Mouse (Mus musculus) liver, embryonic 15.5 days (tissue): ENCODE results near the gene Acot1. TPM values are rescaled to one million over a fixed set of nuclear protein-coding genes. Genes with fewer than 3 reads are reported as not detected.
"Not testable (repeated sequence)": the region's sequence is repeated elsewhere in the genome, so short reads cannot be mapped to it uniquely, and the experiment has no call there.

Source experiments
- ATAC-seq: fragments of 200-750 bp; cut with Nextera tagmentation; 2 replicates; pipeline ENCODE4 v1.8.0; 2017; ENCODE audit warnings: moderate number of reproducible peaks, mild to moderate bottlenecking, moderate library complexity; ENCODE audit not compliant: insufficient read depth
- H3K27ac ChIP-seq: fragments of 300-500 bp; sonication (generic); replicated peaks from 2 replicates; pipeline ENCODE4 v1.5.1; 2015; ENCODE audit warnings: mild to moderate bottlenecking, inconsistent platforms
- H3K27me3 ChIP-seq: fragments of 300-500 bp; sonication (generic); 2 replicates; pipeline ENCODE4 v1.6.1; 2015; ENCODE audit warnings: mild to moderate bottlenecking, inconsistent platforms
- H3K36me3 ChIP-seq: fragments of 300-500 bp; sonication (generic); replicated peaks from 2 replicates; pipeline ENCODE4 v1.6.1; 2015; ENCODE audit warnings: moderate library complexity, mild to moderate bottlenecking, inconsistent platforms
- H3K4me1 ChIP-seq: fragments of 300-500 bp; sonication (generic); replicated peaks from 2 replicates; pipeline ENCODE4 v1.6.1; 2015; ENCODE audit warnings: inconsistent platforms
- H3K4me2 ChIP-seq: fragments of 300-500 bp; sonication (generic); 2 replicates; pipeline ENCODE4 v1.6.1; 2015; ENCODE audit warnings: moderate library complexity, mild to moderate bottlenecking, inconsistent platforms
- H3K4me3 ChIP-seq: fragments of 300-500 bp; sonication (generic); replicated peaks from 2 replicates; pipeline ENCODE4 v1.5.1; 2015; ENCODE audit warnings: mild to moderate bottlenecking, inconsistent platforms
- H3K9ac ChIP-seq: fragments of 300-500 bp; sonication (generic); 2 replicates; pipeline ENCODE4 v1.6.1; 2015; ENCODE audit warnings: moderate library complexity, mild to moderate bottlenecking, inconsistent platforms
- H3K9me3 ChIP-seq: fragments of 300-500 bp; sonication (generic); replicated peaks from 2 replicates; pipeline ENCODE4 v1.6.1; 2016; ENCODE audit warnings: inconsistent platforms
- WGBS: fragments of 180-500 bp; shearing (Covaris S2); methylation state at CpG from one replicate; pipeline ENCODE4 v1.1.7; 2015; ENCODE audit warnings: mixed read lengths; ENCODE audit not compliant: insufficient replicate concordance; 5-methylcytosine and 5-hydroxymethylcytosine counted together
- polyA plus RNA-seq: library from polyadenylated mRNA; unstranded; fragments of >200 nt; fragmentation: Nextera tagmentation; extraction: Ambion mirVana; gene quantifications from 2 replicates; pipeline ENCODE4 v1.2.1, GENCODE M21; 2015

The Acot1 gene
- polyA plus RNA-seq, 1 experiment from 2014 or later = 44.5 TPM

DNA sequence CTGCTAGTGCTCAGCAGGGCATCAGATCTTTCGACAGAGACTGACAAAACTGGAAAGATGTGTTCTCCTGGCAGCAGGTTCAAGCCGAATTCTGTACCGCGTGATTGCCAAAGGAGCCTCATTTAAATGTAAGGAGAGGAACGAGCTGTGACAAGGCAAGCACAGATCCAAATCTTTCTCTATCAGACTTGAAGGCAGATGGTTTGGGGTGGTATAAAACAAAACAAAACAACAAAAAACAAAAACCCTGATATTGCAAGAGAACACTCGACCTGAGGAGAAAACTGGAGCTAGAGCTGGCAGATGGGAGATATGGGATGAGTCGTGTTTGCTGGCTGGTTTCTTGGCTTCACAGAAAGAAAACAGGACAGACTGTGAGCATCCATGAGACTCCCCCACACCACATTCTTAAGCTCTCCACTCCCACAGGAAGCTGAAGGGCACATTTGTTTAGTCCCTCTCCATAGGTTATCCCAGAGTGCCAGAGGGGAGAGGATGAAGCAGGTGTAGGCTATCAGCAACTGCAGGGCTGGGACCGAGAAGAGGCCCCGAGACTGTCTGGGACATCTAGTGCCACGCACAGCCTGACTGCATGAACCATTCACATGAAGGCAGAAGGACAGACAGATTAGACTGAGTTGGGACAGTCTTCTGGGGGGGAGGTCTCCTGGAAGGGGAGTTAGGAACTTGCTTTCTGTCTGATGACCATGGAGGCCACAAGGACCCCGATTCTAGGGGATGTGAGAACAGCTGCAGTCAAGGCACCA is 10.8 kb upstream of the Acot1 start:
- Histone ChIP-seq H3K27ac (no peak overlapping the region), H3K4me1 (peaks cover 4% of the 10 kb centered on the region; the same call in 1 of the 2 replicates), H3K4me2 (no peak overlapping the region), H3K9me3 (no peaks in the 10 kb centered on the region), H3K9ac (no peak overlapping the region), H3K4me3 (no peak overlapping the region), H3K36me3 (no peaks in the 10 kb centered on the region), H3K27me3 (no peaks in the 10 kb centered on the region)
- 49% methylated on average over 11 of the region's 11 CpGs for WGBS
- no peak; the same call in 1 of the 2 replicates for ATAC-seq

DNA sequence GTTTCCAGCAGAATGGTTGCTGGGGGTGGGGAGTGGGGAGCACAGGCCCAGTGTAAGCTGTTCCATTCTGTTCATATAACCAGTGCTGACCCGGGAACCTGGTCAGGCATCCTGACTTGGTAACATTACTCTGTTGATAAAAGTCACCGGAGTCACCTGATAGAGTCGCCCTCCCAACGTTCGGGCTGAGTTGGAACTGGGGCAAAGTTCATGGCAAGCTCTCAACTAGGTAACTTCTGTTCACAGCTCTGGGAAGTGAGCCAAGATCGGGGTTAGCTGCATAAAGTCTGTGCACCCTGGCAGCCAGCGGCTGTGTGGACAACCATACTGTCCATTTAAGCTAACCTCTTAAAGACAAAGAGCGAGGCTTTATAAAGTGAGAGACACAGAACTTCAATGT is 10.1 kb upstream of the Acot1 start:
- WGBS = 56% methylated on average over 8 of the region's 8 CpGs

DNA sequence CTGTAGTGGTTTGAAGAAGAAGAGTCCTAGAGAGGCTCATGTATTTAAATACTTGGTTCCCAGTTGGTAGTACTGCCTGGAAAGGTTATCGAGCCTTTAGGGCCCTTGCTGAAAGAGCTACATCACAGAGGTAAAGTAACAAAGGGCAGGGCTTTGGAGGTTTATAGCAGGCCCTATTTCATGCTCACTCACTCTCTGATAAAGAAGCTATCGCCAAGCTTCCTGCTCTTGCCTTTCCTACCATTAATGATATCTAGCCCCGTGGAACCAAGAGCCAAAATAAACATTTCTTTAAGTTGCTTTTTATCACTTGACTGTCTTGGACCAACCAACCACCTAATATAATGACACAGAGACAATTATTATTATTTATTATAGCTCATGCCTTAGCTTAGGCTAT is 8.9 kb upstream of the Acot1 start:
- Histone ChIP-seq H3K27me3 (no peaks in the 10 kb centered on the region), H3K9me3 (no peaks in the 10 kb centered on the region), H3K4me2 (no peak overlapping the region), H3K4me1 (peaks cover 4% of the 10 kb centered on the region; the same call in 1 of the 2 replicates), H3K36me3 (no peaks in the 10 kb centered on the region), H3K27ac (no peak overlapping the region), H3K9ac (no peak overlapping the region), H3K4me3 (no peak overlapping the region)
- 55% methylated on average over 3 of the region's 3 CpGs for WGBS
- no peak for ATAC-seq

More for the DNA sequence above, 10.1 kb upstream of the Acot1 start:
- H3K36me3 ChIP-seq, H3K4me2 ChIP-seq, H3K4me1 ChIP-seq, H3K9me3 ChIP-seq, H3K4me3 ChIP-seq, H3K27ac ChIP-seq, H3K27me3 ChIP-seq, H3K9ac ChIP-seq: not testable (repeated sequence)
- ATAC-seq = peak; percentile 77

DNA sequence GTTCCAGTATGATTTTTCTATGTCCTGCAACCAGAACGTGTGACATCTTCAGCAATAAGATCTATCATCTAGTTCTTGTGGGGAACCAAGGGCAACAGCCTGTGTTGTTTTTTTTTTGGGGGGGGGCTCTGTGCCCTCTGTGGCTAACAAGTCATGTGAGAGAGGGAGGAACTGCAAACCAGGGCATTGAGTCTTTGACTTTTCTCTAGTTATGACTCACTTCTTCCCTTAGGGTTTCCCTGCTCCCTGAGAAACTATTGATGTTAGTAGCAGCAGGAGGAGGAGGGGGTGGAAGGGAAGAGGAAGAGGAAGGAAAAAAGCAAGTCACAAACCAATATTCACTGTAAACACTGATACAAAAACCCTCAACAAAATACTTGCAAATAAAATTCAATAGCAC is 5.4 kb upstream of the Acot1 start:
- Histone ChIP-seq H3K4me1 (peaks cover 7% of the 10 kb centered on the region), H3K9ac (no peak overlapping the region), H3K9me3 (no peaks in the 10 kb centered on the region), H3K4me3 (no peak overlapping the region), H3K36me3 (no peaks in the 10 kb centered on the region), H3K27ac (no peak overlapping the region), H3K4me2 (no peak overlapping the region), H3K27me3 (peaks cover 7% of the 10 kb centered on the region)
- 56% methylated on average over 1 of the region's 1 CpGs for WGBS
- ATAC-seq = no peak

DNA sequence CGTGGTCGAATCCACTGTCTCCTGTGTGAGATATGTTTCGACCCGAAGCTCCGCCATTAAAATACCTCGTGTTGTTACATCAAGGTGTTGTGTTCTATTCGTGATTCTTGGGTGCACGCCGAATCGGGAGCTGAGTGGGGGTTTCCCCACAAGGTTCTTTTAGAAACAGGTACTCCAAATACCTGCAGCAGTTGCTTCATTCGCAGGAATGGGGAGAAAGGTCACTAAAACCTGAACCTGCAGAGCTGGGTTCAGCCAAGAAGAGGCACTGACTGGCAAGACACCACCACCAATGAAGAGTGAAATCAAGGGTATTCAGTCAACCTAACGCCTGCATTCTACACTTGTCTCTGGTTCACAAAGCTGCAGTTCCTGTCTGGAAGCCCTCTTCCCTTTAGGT is 1.0 kb upstream of the Acot1 start:
- no peaks in the 10 kb centered on the region for H3K36me3 ChIP-seq
- peaks cover 11% of the 10 kb centered on the region for H3K4me1 ChIP-seq
- H3K4me2 ChIP-seq = no peak overlapping the region
- H3K9ac ChIP-seq = no peak overlapping the region
- peaks cover 32% of the 10 kb centered on the region for H3K27me3 ChIP-seq
- no peak overlapping the region for H3K27ac ChIP-seq
- ATAC-seq = no peak
- WGBS = 68% methylated on average over 12 of the region's 12 CpGs
- H3K9me3 ChIP-seq = no peaks in the 10 kb centered on the region
- no peak overlapping the region for H3K4me3 ChIP-seq

DNA sequence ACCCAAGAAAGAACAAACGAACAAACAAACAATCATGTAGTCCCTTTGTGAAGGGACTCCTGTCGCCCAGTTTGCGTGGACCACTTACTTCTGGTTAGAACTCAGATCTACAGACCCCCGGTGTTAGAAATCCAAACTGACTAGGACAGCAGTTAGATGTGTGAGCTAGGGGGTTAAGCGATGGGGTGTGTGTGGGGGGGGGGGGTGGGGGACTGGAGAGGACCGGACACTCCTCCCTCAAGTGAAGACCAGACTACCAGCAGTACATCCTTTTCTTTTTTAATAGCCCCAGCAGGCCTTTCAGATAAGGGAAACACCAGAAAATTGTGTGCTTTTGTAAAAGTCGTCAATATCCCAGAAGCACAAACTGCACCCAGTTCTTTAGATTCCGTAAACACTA is 561 bp upstream of the Acot1 start:
- peaks cover 11% of the 10 kb centered on the region for H3K4me1 ChIP-seq
- H3K9ac ChIP-seq = no peak overlapping the region
- no peaks in the 10 kb centered on the region for H3K36me3 ChIP-seq
- no peak overlapping the region for H3K27ac ChIP-seq
- no peaks in the 10 kb centered on the region for H3K9me3 ChIP-seq
- peak overlapping the region; percentile 53; the same call in 1 of the 2 replicates for H3K4me2 ChIP-seq
- H3K27me3 ChIP-seq = peaks cover 32% of the 10 kb centered on the region
- no peak overlapping the region for H3K4me3 ChIP-seq
- ATAC-seq = no peak
- WGBS = 46% methylated on average over 8 of the region's 8 CpGs

DNA sequence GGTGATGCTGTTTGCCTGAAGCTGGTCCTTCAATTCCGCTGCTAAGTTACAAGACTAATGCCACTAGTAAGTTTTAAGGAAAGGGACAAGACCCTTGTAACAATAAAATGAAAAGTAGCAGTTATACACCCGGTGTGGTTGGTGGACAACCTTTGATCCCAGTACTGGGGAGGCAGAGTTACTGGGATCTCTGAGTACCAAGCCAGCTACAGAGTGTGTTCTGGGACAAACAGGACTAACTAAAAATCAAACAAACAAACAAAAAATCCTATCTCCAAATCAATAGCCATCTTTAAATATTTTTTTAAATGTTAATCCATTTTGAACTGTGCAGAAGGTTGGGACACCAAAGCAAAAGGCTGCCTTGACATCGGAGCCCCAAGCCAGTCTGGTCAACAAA is 911 bp downstream of the Acot1 start:
- Histone ChIP-seq H3K27ac (0 out of 2 replicates have a peak overlapping the region, but pooled peaks have one; percentile 33), H3K4me3 (peak overlapping the region; percentile 44), H3K9me3 (no peaks in the 10 kb centered on the region), H3K9ac (no peak overlapping the region), H3K27me3 (peaks cover 32% of the 10 kb centered on the region), H3K36me3 (no peaks in the 10 kb centered on the region), H3K4me2 (peak overlapping the region; percentile 53), H3K4me1 (peaks cover 11% of the 10 kb centered on the region)
- WGBS = 49% methylated on average over 3 of the region's 3 CpGs
- ATAC-seq = no peak

DNA sequence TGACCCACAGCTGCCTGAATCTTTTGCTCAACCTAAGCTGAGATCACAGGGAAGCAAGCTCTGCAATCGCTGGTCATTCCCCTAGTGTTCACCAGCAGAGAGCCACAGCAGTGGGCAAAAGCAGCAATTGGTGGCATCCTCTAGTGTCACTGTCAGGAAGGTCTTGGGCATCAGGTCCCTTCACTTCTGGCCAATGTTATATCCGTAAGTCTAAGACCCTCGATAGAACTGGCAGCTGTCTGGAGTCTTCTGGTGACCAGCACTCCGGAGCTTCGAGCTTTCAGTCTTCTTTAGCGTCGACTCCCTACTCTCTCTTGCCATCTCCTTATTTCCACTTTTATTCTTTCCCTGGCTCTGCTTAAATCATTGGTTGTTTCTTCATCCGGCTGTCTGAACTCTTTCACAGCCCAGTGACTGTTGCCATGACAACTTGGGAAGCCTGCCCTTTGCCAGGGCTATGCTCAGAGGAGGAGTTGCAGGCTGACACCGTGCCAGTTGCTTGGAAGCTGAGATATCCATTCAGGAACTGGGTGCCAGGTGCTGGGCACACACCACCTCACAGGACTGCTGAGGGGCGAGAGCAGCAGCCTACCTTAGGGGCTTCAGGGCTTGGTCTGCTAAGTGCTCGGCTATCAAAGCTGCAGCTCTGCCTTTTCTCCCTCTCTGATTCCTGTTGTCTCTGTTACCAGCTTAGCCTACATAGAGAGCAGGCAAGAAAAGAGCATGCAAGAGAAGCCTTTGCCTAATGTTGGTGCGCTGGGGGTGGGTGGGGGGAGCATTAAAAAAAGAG is 2.2 kb downstream of the Acot1 start:
- no peak overlapping the region for H3K27ac ChIP-seq
- no peak for ATAC-seq

DNA sequence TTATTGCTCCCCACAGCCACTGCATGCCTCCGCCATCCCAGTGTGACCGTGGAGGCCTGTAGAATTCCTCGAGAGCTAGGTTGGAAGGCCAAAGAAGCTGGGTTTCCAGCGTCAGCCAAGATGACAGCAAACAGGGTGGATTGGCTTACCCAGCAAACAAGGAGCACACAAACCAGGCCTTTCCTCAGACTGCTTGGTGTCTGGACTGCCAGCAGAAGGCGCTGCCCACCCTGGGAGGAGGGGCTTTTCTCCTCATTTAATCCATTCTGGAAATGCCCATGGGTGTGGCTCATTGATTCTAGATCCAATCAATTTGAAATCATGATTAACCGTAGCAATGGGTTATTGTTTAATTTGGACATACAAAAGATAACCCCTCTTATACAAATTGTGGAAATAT is 3.8 kb downstream of the Acot1 start:
- peaks cover 11% of the 10 kb centered on the region for H3K4me1 ChIP-seq
- no peak for ATAC-seq
- peaks cover 32% of the 10 kb centered on the region for H3K27me3 ChIP-seq
- 68% methylated on average over 6 of the region's 6 CpGs for WGBS
- H3K4me3 ChIP-seq = no peak overlapping the region
- H3K27ac ChIP-seq = no peak overlapping the region
- H3K9me3 ChIP-seq = no peaks in the 10 kb centered on the region
- no peak overlapping the region for H3K9ac ChIP-seq
- H3K36me3 ChIP-seq = no peaks in the 10 kb centered on the region
- no peak overlapping the region for H3K4me2 ChIP-seq

More for the DNA sequence above, 2.2 kb downstream of the Acot1 start:
- 59% methylated on average over 12 of the region's 12 CpGs for WGBS
- Histone ChIP-seq H3K9me3 (no peaks in the 10 kb centered on the region), H3K27me3 (peaks cover 32% of the 10 kb centered on the region), H3K4me1 (peaks cover 11% of the 10 kb centered on the region), H3K4me3 (no peak overlapping the region), H3K36me3 (no peaks in the 10 kb centered on the region), H3K4me2 (peak overlapping the region; percentile 53), H3K9ac (no peak overlapping the region)

DNA sequence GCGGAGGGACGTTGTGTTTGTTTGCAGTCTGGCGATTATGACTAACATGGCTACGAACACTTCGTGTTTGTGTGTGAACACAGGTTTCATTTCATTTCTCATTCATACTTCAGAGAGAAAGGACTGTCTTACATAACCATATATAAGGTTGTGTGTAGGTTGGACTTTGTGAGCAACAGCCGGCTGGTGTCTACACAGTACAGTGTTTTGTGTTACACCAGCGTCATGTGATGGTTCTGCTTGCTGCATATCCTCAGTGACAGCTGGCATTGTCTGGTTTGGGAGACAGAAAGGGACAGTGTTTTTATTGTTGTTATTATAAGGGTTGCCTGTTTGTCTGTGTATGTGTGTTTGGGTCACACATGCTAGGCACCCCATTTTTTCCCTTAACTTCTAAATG is 4.4 kb downstream of the Acot1 start:
- Histone ChIP-seq H3K27me3 (peaks cover 27% of the 10 kb centered on the region), H3K27ac (no peak overlapping the region), H3K36me3 (no peaks in the 10 kb centered on the region), H3K4me3 (no peak overlapping the region), H3K9me3 (no peaks in the 10 kb centered on the region), H3K4me2 (no peak overlapping the region), H3K4me1 (peaks cover 6% of the 10 kb centered on the region), H3K9ac (no peak overlapping the region)
- 72% methylated on average over 7 of the region's 7 CpGs for WGBS
- ATAC-seq = no peak

DNA sequence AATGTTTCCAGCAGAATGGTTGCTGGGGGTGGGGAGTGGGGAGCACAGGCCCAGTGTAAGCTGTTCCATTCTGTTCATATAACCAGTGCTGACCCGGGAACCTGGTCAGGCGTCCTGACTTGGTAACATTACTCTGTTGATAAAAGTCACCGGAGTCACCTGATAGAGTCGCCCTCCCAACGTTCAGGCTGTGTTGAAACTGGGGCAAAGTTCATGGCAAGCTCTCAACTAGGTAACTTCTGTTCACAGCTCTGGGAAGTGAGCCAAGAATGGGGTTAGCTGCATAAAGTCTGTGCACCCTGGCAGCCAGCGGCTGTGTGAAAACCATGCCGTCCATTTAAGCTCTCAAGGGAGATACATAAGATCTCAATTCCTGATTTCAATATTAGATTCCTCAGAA is 11.2 kb downstream of the Acot1 start:
- not testable (repeated sequence) for H3K27me3 ChIP-seq, H3K9ac ChIP-seq, H3K4me1 ChIP-seq, H3K27ac ChIP-seq, H3K36me3 ChIP-seq, H3K4me3 ChIP-seq, H3K9me3 ChIP-seq, H3K4me2 ChIP-seq
- peak; percentile 81 for ATAC-seq
- 50% methylated on average over 7 of the region's 7 CpGs for WGBS
